In the genomic region with DNA sequence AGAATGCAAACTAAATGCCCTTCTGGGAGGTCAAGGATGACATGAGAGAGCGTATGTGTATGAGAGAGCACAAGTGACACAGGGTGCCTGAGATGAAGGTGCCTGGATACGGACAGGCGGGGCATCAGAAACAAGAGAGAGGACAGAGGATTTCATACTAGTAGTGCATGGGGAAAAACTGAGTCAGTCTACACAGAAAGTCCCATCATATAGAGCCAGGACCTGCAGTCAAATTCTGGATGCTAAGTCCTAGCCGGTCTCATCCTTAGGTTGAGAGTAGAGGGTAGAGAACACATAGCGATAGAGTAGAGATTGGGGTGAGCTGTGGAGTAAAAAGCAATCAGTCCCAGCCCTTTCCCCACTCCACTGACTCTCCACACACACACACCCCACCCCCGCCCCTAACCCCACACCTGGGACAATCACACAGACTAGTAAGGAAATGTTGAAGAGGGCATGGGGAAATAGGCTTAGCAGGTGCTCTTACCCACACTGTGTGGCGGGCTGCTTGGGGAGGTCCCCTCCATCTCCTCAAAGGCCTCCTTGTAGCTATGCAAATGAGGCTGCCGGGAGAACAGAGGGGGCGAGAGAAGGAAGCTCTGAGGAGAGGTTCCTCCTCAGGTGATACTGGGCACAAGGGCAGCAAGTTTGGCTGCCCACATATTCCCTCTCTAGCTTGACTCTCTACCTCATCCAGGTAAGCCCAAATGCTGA, we compare ENCODE assay signal across 14 mouse cellular contexts.
A peak's percentile ranks its signal among the peaks of the same experiment; 100 is the strongest.
DNase-seq lines count a peak whose midpoint lies in the region; ATAC-seq lines count a peak whose summit lies in the region.
"Had no signal": no experiment of that assay in that cellular context is flagged by ENCODE, and none has a peak within 500 bp of the region (broad histone marks: within the 10 kb centered on the region; RNA-seq: fewer than 3 reads in every experiment).

No protein-coding gene starts in this region.

- H3K27me3 ChIP-seq in midbrain, embryonic 10.5 days (ENCODE audit: low read depth, poor library complexity, severe bottlenecking) = no peaks in the 10 kb centered on the region; the same call in none of the 2 replicates
- H3K27me3 ChIP-seq in midbrain, embryonic 11.5 days (ENCODE audit: control insufficient read depth, insufficient read depth, low read length) = no peaks in the 10 kb centered on the region
- no peaks in the 10 kb centered on the region for H3K27me3 ChIP-seq in neural tube, embryonic 15.5 days (replicated peaks)
- H3K27me3 ChIP-seq: forebrain, embryonic 13.5 days; neural tube, embryonic 12.5 days had no signal

- H3K9ac ChIP-seq in midbrain, embryonic 11.5 days (ENCODE audit: low read length) = no peak overlapping the region
- no peak overlapping the region for H3K9ac ChIP-seq in neural tube, embryonic 15.5 days (replicated peaks)
- H3K9ac ChIP-seq: forebrain, embryonic 13.5 days; neural tube, embryonic 12.5 days had no signal

- ATAC-seq in midbrain, embryonic 11.5 days (ENCODE audit: low FRiP score) = no peak
- no peak for ATAC-seq in neural tube, embryonic 15.5 days (ENCODE audit: low FRiP score)
- no peak for ATAC-seq in erythroid progenitor cell, adult 5-6 weeks (replicated peaks; ENCODE audit: low FRiP score, poor library complexity, severe bottlenecking)
- ATAC-seq: forebrain, embryonic 13.5 days; hindbrain, postnatal 0 days had no signal

- H3K4me3 ChIP-seq in midbrain, embryonic 10.5 days = no peak overlapping the region
- H3K4me3 ChIP-seq in midbrain, embryonic 11.5 days (ENCODE audit: low read depth, low read length) = no peak overlapping the region
- no peak overlapping the region for H3K4me3 ChIP-seq in neural tube, embryonic 15.5 days (replicated peaks)
- H3K4me3 ChIP-seq: forebrain, embryonic 13.5 days; neural tube, embryonic 12.5 days had no signal

- no peaks in the 10 kb centered on the region for H3K9me3 ChIP-seq in midbrain, embryonic 10.5 days (replicated peaks)
- no peaks in the 10 kb centered on the region for H3K9me3 ChIP-seq in midbrain, embryonic 11.5 days (ENCODE audit: control insufficient read depth, low read length)
- no peaks in the 10 kb centered on the region for H3K9me3 ChIP-seq in neural tube, embryonic 15.5 days (replicated peaks)
- H3K9me3 ChIP-seq: forebrain, embryonic 13.5 days; neural tube, embryonic 12.5 days had no signal

- H3K4me2 ChIP-seq in midbrain, embryonic 11.5 days = no peak overlapping the region
- no peak overlapping the region for H3K4me2 ChIP-seq in neural tube, embryonic 15.5 days
- H3K4me2 ChIP-seq: forebrain, embryonic 13.5 days; neural tube, embryonic 12.5 days had no signal

- H3K27ac ChIP-seq in midbrain, embryonic 10.5 days (replicated peaks) = peak overlapping the region; percentile 9; the same call in 1 of the 2 replicates
- no peak overlapping the region for H3K27ac ChIP-seq in midbrain, embryonic 11.5 days (ENCODE audit: low read depth, low read length)
- H3K27ac ChIP-seq in neural tube, embryonic 15.5 days (replicated peaks) = no peak overlapping the region
- H3K27ac ChIP-seq: forebrain, embryonic 13.5 days; hindbrain, postnatal 0 days; neural tube, embryonic 12.5 days had no signal

- no peaks in the 10 kb centered on the region for H3K36me3 ChIP-seq in midbrain, embryonic 10.5 days
- H3K36me3 ChIP-seq in midbrain, embryonic 11.5 days (ENCODE audit: control insufficient read depth, insufficient read depth, low read length) = no peaks in the 10 kb centered on the region; the same call in 1 of the 2 replicates
- H3K36me3 ChIP-seq in neural tube, embryonic 15.5 days = no peaks in the 10 kb centered on the region
- H3K36me3 ChIP-seq: neural tube, embryonic 12.5 days had no signal

- 69% methylated on average over 9 of the region's 9 CpGs for WGBS in midbrain, embryonic 10.5 days
- 70% methylated on average over 9 of the region's 9 CpGs for WGBS in midbrain, embryonic 11.5 days
- WGBS in neural tube, embryonic 15.5 days = 72% methylated on average over 9 of the region's 9 CpGs

- DNase-seq in midbrain, embryonic 10.5 days (ENCODE audit: low spot score) = no peak
- DNase-seq in midbrain, embryonic 11.5 days (ENCODE audit: low spot score, missing footprints) = no peak
- DNase-seq in T-cell, adult 2 months (ENCODE audit: low spot score) = peak; percentile 33
- DNase-seq in thymus, adult 18-20 months = peak; percentile 38 to 54
- DNase-seq in kidney, postnatal 25 days = no peak
- DNase-seq: cerebellum, postnatal 14 days; kidney, adult 8-10 months; kidney, postnatal 4 days; right cerebral cortex, postnatal 14 days had no signal

- peaks cover 49% of the 10 kb centered on the region for H3K4me1 ChIP-seq in midbrain, embryonic 10.5 days
- H3K4me1 ChIP-seq in midbrain, embryonic 11.5 days (ENCODE audit: control insufficient read depth, insufficient read depth, low read length) = peaks cover 7% of the 10 kb centered on the region
- H3K4me1 ChIP-seq in neural tube, embryonic 15.5 days = peaks cover 16% of the 10 kb centered on the region
- H3K4me1 ChIP-seq: neural tube, embryonic 12.5 days had no signal

Comparison
In these comparisons a context has a peak if more than half of its experiments do, and no peak if none do; other contexts are left out.
1. DNase-seq: peak in T-cell, adult 2 months (single experiment) and thymus, adult 18-20 months (2 of 2); none in midbrain, embryonic 10.5 days (single experiment), midbrain, embryonic 11.5 days (single experiment) and kidney, postnatal 25 days (0 of 2).